Mouse (Mus musculus) heart, postnatal 0 days (tissue): ENCODE results near the gene Stfa3.

Experiments used
- CTCF ChIP-seq: IDR thresholded peaks from 2 replicates; pipeline ENCODE4 v1.5.1; 2016; ENCODE audit warnings: antibody characterized with exemption, control low read depth, low read depth
- EP300 ChIP-seq: IDR thresholded peaks from 2 replicates; pipeline ENCODE4 v1.6.1; 2016; ENCODE audit warnings: antibody characterized with exemption, low read depth

DNA sequence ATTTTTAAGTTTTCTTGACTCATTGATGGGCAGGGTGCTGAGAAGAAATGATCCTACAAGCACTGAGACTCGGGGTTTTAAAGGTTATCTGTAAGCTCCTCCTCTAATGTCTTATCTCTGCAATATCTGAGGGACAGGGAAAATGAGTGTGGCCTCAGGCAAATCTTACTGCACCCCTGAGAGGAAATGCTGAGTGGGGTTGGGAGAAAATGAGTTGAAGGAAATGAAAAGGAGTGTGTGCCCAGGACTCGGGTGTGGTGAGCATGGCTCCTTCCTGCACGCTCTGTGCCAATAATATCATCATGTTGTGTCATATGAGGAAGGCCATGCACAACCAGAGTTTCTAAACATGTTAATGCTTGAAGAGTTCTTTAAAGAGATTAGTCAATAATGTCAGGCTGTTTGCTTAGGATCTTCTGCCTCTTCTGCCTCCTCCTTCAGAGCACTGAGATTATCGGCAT, at the start of gene Stfa3:
- no peak for TF ChIP-seq CTCF
- TF ChIP-seq EP300: no peak
